Mouse (Mus musculus): Measurements from ENCODE around the gene Pgpep1. TPM values are rescaled to one million over a fixed set of nuclear protein-coding genes. Genes with fewer than 3 reads are reported as not detected.

The Pgpep1 gene
- polyA plus RNA-seq, 1 experiment, result 35.2 TPM

- Histone ChIP-seq H3K27ac (ENCODE audit: insufficient read depth, low read depth, low read length) (no peak overlapping the region), H3K4me3 (ENCODE audit: insufficient read depth, low read length) (no peak overlapping the region), H3K4me1 (ENCODE audit: control insufficient read depth, insufficient read depth, low read length) (peaks cover under 1% of the 10 kb centered on the region)
- TF ChIP-seq POLR2A (IDR thresholded peaks at IDR 0.05; ENCODE audit: borderline replicate concordance, low read depth, low read length) (no peak), CTCF (IDR thresholded peaks at IDR 0.05; ENCODE audit: low read depth, low read length) (no peak)
These were observed 5.4 kb upstream of the Pgpep1 start for GRCm38 (mm10) chr8:70665599-70665998.

DNA sequence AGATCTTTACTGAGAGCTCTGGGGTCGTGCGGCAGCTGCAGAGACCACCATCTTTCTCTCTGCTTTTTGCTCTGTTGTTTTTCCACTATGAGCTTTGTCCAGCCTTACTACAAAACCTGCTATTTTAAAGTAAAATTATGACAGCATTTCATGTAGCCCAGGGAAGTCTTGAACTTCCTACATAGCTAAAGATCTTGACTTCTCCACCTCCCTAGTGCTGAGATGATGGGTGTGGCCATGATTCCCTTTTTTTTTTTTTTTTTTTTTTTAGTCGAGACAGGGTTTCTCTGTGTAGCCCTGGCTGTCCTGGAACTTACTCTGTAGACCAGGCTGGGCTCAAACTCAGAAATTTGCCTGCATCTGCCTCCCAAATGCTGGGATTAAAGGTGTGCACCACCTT, 4.4 kb upstream of the Pgpep1 start:
- no peak overlapping the region for H3K27ac ChIP-seq (ENCODE audit: insufficient read depth, low read depth, low read length)
- TF ChIP-seq CTCF (IDR thresholded peaks at IDR 0.05; ENCODE audit: low read depth, low read length) (no peak), POLR2A (IDR thresholded peaks at IDR 0.05; ENCODE audit: borderline replicate concordance, low read depth, low read length) (no peak)
- no peak overlapping the region for H3K4me3 ChIP-seq (ENCODE audit: insufficient read depth, low read length)
- H3K4me1 ChIP-seq (ENCODE audit: control insufficient read depth, insufficient read depth, low read length), result peaks cover 8% of the 10 kb centered on the region

- Histone ChIP-seq H3K27ac (ENCODE audit: insufficient read depth, low read depth, low read length) (no peak overlapping the region), H3K4me3 (ENCODE audit: insufficient read depth, low read length) (no peak overlapping the region), H3K4me1 (ENCODE audit: control insufficient read depth, insufficient read depth, low read length) (peaks cover 8% of the 10 kb centered on the region)
- TF ChIP-seq POLR2A (IDR thresholded peaks at IDR 0.05; ENCODE audit: borderline replicate concordance, low read depth, low read length) (no peak), CTCF (IDR thresholded peaks at IDR 0.05; ENCODE audit: low read depth, low read length) (no peak)
These were observed 3.5 kb upstream of the Pgpep1 start for GRCm38 (mm10) chr8:70663691-70664090.

- H3K27ac ChIP-seq (ENCODE audit: insufficient read depth, low read depth, low read length), result peak overlapping the region; percentile 53
These were observed 450 bp downstream of the Pgpep1 start for GRCm38 (mm10) chr8:70659604-70660272.

GRCm38 (mm10) chr8:70658897-70659603, 1.1 kb downstream of the Pgpep1 start:
- peak overlapping the region; percentile 94 for H3K4me3 ChIP-seq (ENCODE audit: insufficient read depth, low read length)
- H3K27ac ChIP-seq (ENCODE audit: insufficient read depth, low read depth, low read length), result peak overlapping the region; percentile 53

More at GRCm38 (mm10) chr8:70659604-70660272, 450 bp downstream of the Pgpep1 start:
- peaks cover 24% of the 10 kb centered on the region for H3K4me1 ChIP-seq (ENCODE audit: control insufficient read depth, insufficient read depth, low read length)
- peak overlapping the region; percentile 94 for H3K4me3 ChIP-seq (ENCODE audit: insufficient read depth, low read length)
- TF ChIP-seq POLR2A (IDR thresholded peaks at IDR 0.05; ENCODE audit: borderline replicate concordance, low read depth, low read length) (no peak), CTCF (IDR thresholded peaks at IDR 0.05; ENCODE audit: low read depth, low read length) (no peak)

GRCm38 (mm10) chr8:70657739-70658138, 2.4 kb downstream of the Pgpep1 start:
- Histone ChIP-seq H3K27ac (ENCODE audit: insufficient read depth, low read depth, low read length) (no peak overlapping the region), H3K4me3 (ENCODE audit: insufficient read depth, low read length) (peak overlapping the region; percentile 94; the same call in 1 of the 2 replicates), H3K4me1 (ENCODE audit: control insufficient read depth, insufficient read depth, low read length) (peaks cover 38% of the 10 kb centered on the region)
- TF ChIP-seq CTCF (IDR thresholded peaks at IDR 0.05; ENCODE audit: low read depth, low read length), result no peak
- TF ChIP-seq POLR2A (IDR thresholded peaks at IDR 0.05; ENCODE audit: borderline replicate concordance, low read depth, low read length), result no peak

More at GRCm38 (mm10) chr8:70658897-70659603, 1.1 kb downstream of the Pgpep1 start:
- no peak for TF ChIP-seq CTCF (IDR thresholded peaks at IDR 0.05; ENCODE audit: low read depth, low read length)
- no peak for TF ChIP-seq POLR2A (IDR thresholded peaks at IDR 0.05; ENCODE audit: borderline replicate concordance, low read depth, low read length)
- H3K4me1 ChIP-seq (ENCODE audit: control insufficient read depth, insufficient read depth, low read length), result peaks cover 31% of the 10 kb centered on the region

GRCm38 (mm10) chr8:70657214-70657613, 3.0 kb downstream of the Pgpep1 start:
- Histone ChIP-seq H3K4me3 (ENCODE audit: insufficient read depth, low read length) (no peak overlapping the region), H3K27ac (ENCODE audit: insufficient read depth, low read depth, low read length) (no peak overlapping the region), H3K4me1 (ENCODE audit: control insufficient read depth, insufficient read depth, low read length) (peaks cover 41% of the 10 kb centered on the region)
- TF ChIP-seq CTCF (IDR thresholded peaks at IDR 0.05; ENCODE audit: low read depth, low read length) (no peak), POLR2A (IDR thresholded peaks at IDR 0.05; ENCODE audit: borderline replicate concordance, low read depth, low read length) (no peak)

DNA sequence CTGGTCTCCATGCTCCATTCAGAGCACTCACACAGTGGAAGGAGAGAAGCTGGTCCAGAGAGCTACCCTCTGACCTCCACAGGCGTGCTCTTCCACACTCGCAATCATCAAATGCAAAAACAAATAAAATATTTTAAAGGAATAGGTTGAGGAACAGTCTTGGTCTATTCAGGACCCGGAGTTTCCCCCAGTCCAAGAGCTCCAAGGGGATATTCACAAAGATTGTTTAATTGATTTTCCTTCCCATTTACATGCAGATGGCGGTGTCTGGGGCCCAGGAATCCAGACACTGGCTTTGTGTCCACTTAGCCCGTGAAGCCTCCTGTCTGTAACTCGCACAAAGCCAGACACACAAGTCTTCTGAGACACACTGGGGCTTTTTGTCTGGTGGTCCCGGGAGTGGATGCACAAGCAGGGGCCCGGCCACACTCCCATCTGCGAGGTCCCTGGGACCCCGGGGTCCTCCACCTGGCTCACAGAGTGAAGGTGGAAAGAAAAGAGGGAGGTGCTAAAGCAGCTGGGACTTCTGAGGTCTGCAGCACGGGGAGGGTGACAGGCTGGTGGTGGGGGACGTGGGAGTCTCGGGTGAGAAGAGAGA, 3.9 kb downstream of the Pgpep1 start:
- Histone ChIP-seq H3K4me1 (ENCODE audit: control insufficient read depth, insufficient read depth, low read length) (peaks cover 41% of the 10 kb centered on the region), H3K4me3 (ENCODE audit: insufficient read depth, low read length) (no peak overlapping the region), H3K27ac (ENCODE audit: insufficient read depth, low read depth, low read length) (no peak overlapping the region)
- TF ChIP-seq CTCF (IDR thresholded peaks at IDR 0.05; ENCODE audit: low read depth, low read length), result no peak
- TF ChIP-seq POLR2A (IDR thresholded peaks at IDR 0.05; ENCODE audit: borderline replicate concordance, low read depth, low read length), result no peak

- TF ChIP-seq CTCF (IDR thresholded peaks at IDR 0.05; ENCODE audit: low read depth, low read length) (no peak), POLR2A (IDR thresholded peaks at IDR 0.05; ENCODE audit: borderline replicate concordance, low read depth, low read length) (no peak)
- Histone ChIP-seq H3K4me1 (ENCODE audit: control insufficient read depth, insufficient read depth, low read length) (peaks cover 40% of the 10 kb centered on the region), H3K27ac (ENCODE audit: insufficient read depth, low read depth, low read length) (no peak overlapping the region), H3K4me3 (ENCODE audit: insufficient read depth, low read length) (no peak overlapping the region)
These were observed 4.7 kb downstream of the Pgpep1 start for GRCm38 (mm10) chr8:70655469-70655868.

DNA sequence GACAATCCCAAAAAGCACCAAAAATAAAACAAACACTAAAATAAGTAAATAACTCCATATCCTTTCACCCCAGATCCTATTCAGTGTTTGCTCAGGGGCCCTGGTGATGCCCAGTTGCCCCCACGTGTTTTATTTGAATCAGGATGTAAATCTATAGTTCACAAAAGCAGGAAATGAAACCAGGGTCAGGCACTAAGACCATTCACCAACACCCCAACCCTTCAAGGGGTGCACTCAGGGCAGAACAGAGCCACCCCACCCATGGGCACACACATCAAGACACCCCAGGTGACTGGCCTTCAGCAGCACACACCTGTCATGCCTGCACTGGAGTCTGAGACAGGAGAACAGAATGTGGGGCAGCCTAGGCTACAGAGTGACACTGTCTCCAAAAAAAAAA, 6.1 kb downstream of the Pgpep1 start:
- TF ChIP-seq POLR2A (IDR thresholded peaks at IDR 0.05; ENCODE audit: borderline replicate concordance, low read depth, low read length), result no peak
- TF ChIP-seq CTCF (IDR thresholded peaks at IDR 0.05; ENCODE audit: low read depth, low read length), result no peak
- Histone ChIP-seq H3K27ac (ENCODE audit: insufficient read depth, low read depth, low read length) (peak overlapping the region; percentile 66), H3K4me1 (ENCODE audit: control insufficient read depth, insufficient read depth, low read length) (peaks cover 45% of the 10 kb centered on the region), H3K4me3 (ENCODE audit: insufficient read depth, low read length) (no peak overlapping the region)

Data from bone marrow macrophage, adult 2 months (primary cell).